Mouse (Mus musculus) lung, postnatal 0 days (tissue): ENCODE measurements around the gene Pcca. TPM values are rescaled to one million over a fixed set of nuclear protein-coding genes. Genes with fewer than 3 reads are reported as not detected.

Experiments used
- ATAC-seq: fragments of 200-750 bp; cut with Nextera tagmentation; 2 replicates; pipeline ENCODE4 v1.8.0; 2017; ENCODE audit warnings: moderate library complexity
- DNase-seq: peaks from one replicate; pipeline ENCODE4 v3.0.0-alpha.2; 2016; ENCODE audit warnings: low spot score
- H3K27ac ChIP-seq: fragments of 300-500 bp; sonication (generic); 2 replicates; pipeline ENCODE4 v1.5.1; 2014; ENCODE audit warnings: antibody characterized with exemption, mild to moderate bottlenecking, low read length, mixed read lengths
- H3K27me3 ChIP-seq: fragments of 300-500 bp; sonication (generic); replicated peaks from 2 replicates; pipeline ENCODE4 v1.6.1; 2014; ENCODE audit warnings: low read length, mixed read lengths; ENCODE audit not compliant: insufficient read depth
- H3K36me3 ChIP-seq: fragments of 300-500 bp; sonication (generic); 2 replicates; pipeline ENCODE4 v1.6.1; 2014; ENCODE audit warnings: low read length, mixed read lengths; ENCODE audit not compliant: insufficient read depth
- H3K4me1 ChIP-seq: fragments of 300-500 bp; sonication (generic); 2 replicates; pipeline ENCODE4 v1.6.1; 2014; ENCODE audit warnings: antibody characterized with exemption, low read depth, low read length, mixed read lengths; ENCODE audit not compliant: insufficient read depth
- H3K4me2 ChIP-seq: fragments of 300-500 bp; sonication (generic); replicated peaks from 2 replicates; pipeline ENCODE4 v1.6.1; 2014; ENCODE audit warnings: low read depth, mild to moderate bottlenecking, low read length, moderate library complexity, mixed read lengths
- H3K4me3 ChIP-seq: fragments of 300-500 bp; sonication (generic); 2 replicates; pipeline ENCODE4 v1.5.1; 2014; ENCODE audit warnings: low read depth, low read length
- H3K9ac ChIP-seq: fragments of 300-500 bp; sonication (generic); replicated peaks from 2 replicates; pipeline ENCODE4 v1.6.1; 2014; ENCODE audit warnings: low read depth, mild to moderate bottlenecking
- H3K9me3 ChIP-seq: fragments of 300-500 bp; sonication (generic); 2 replicates; pipeline ENCODE4 v1.6.1; 2016; ENCODE audit warnings: low read length, mixed read lengths
- CTCF ChIP-seq: IDR thresholded peaks from 2 replicates; pipeline ENCODE4 v1.5.1; 2016; ENCODE audit warnings: antibody characterized with exemption, mild to moderate bottlenecking
- EP300 ChIP-seq: IDR thresholded peaks from 2 replicates; pipeline ENCODE4 v1.6.1; 2016; ENCODE audit warnings: antibody characterized with exemption, mild to moderate bottlenecking, control low read depth
- whole genome bisulfite sequencing: fragments of 180-500 bp; shearing (Covaris S2); extraction: QIAGEN DNeasy Blood & Tissue Kit; methylation state at CpG from one replicate; pipeline ENCODE4 v1.1.7; 2014; 5-methylcytosine and 5-hydroxymethylcytosine counted together
- polyA plus RNA-seq: library from polyadenylated mRNA; unstranded; fragments of >200 nt; fragmentation: Nextera tagmentation; extraction: Ambion mirVana; gene quantifications from 2 replicates; pipeline ENCODE4 v1.2.1, GENCODE M21; 2015

The Pcca gene
- polyA plus RNA-seq, 1 experiment from 2014 or later, result 10.4 TPM

DNA sequence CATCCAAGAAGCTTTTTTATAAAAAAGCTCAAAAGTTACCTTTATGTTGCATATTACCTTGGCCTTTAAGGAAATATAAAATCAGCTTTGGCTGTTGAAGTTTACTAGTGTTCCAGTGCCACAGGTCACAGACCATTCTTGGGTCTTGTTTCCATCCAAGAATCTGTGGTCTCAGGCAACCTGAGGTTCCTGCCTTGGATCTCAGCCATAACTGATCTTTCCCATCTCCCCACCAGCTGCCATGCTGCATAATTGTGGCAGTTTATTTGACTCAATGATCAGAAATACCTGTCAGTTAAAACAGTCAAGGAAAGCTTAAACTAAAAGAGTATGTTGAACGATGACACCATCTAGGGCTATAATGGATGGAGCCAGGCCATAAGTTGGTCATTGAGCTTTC lies 222.5 kb downstream of the Pcca start:
- Histone ChIP-seq H3K27me3 (no peaks in the 10 kb centered on the region), H3K9me3 (no peaks in the 10 kb centered on the region), H3K4me2 (no peak overlapping the region), H3K4me1 (no peaks in the 10 kb centered on the region), H3K27ac (no peak overlapping the region), H3K9ac (no peak overlapping the region), H3K36me3 (no peaks in the 10 kb centered on the region), H3K4me3 (no peak overlapping the region)
- TF ChIP-seq EP300, result no peak
- ATAC-seq (no peak), DNase-seq (no peak)
- 92% methylated on average over 1 of the region's 1 CpGs for WGBS

DNA sequence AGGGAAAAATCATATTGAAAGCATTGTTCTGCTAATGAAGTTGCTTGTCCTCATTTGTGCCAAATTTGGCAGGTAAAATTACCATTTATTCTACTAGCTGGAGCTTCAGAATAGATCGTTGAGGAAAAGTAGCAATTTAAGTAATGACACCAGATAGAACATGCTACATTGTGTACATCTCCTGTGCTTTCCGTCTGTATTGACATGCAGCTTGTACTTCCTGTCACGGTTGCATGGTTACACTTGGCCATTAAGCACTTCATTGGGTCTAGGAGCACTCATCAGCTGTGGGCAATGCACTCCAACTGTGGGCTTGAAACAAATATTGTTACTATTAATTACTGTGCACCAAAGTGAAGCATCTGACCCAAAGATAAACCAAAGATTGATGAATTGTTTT lies 225.8 kb downstream of the Pcca start:
- H3K4me2 ChIP-seq, result no peak overlapping the region
- DNase-seq (no peak), ATAC-seq (no peak)
- no peaks in the 10 kb centered on the region for H3K4me1 ChIP-seq
- no peaks in the 10 kb centered on the region for H3K27me3 ChIP-seq
- no peak overlapping the region for H3K9ac ChIP-seq
- 49% methylated on average over 3 of the region's 3 CpGs for WGBS
- no peaks in the 10 kb centered on the region for H3K9me3 ChIP-seq
- H3K36me3 ChIP-seq, result no peaks in the 10 kb centered on the region
- TF ChIP-seq EP300, result no peak
- no peak for TF ChIP-seq CTCF
- H3K4me3 ChIP-seq, result no peak overlapping the region
- H3K27ac ChIP-seq, result no peak overlapping the region

DNA sequence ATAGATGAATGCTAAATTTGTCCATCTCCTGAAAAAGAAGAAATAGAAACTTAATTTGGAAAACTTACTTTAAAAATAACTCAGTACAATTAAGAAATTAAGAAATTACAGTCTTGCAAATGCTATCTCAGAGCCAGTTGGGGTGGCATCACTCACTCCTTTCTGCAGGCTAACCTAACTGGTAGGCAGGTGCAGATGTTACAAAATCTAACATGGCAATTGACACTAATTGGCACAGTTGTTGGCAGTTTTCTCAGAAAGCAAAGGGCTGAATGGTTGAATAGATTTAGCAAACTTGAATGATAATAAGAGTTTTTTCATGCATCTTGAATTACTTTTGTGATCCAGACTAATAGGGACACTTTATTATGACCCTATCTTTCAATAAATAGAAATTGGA lies 226.7 kb downstream of the Pcca start:
- H3K27ac ChIP-seq, result no peak overlapping the region
- no peaks in the 10 kb centered on the region for H3K4me1 ChIP-seq
- H3K9me3 ChIP-seq, result no peaks in the 10 kb centered on the region
- no peak for TF ChIP-seq CTCF
- TF ChIP-seq EP300, result no peak
- ATAC-seq, result no peak
- no peak overlapping the region for H3K9ac ChIP-seq
- H3K4me3 ChIP-seq, result no peak overlapping the region
- no peak overlapping the region for H3K4me2 ChIP-seq
- H3K36me3 ChIP-seq, result no peaks in the 10 kb centered on the region
- DNase-seq, result no peak
- H3K27me3 ChIP-seq, result no peaks in the 10 kb centered on the region

DNA sequence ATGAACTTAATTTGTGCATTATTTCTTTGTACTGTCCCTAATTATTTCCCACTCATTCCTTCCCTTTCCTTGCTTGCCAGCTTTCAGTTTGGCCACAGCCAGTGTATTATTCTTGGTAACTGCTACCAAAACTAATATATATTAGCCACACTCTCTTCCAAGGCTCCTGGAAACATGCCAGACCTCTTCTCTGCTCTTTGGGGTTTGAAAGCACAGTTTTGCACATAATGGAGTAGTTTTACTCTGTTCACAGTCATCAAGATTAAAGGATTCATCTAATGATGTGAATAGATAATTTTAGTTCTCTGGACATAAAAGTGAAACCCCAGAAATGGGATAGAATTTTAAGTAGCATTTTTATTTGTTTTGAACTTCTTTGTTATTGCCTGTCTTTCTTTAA lies 228.5 kb downstream of the Pcca start:
- ATAC-seq (no peak), DNase-seq (no peak)
- Histone ChIP-seq H3K9ac (no peak overlapping the region), H3K27me3 (no peaks in the 10 kb centered on the region), H3K4me2 (no peak overlapping the region), H3K4me3 (no peak overlapping the region), H3K27ac (no peak overlapping the region), H3K36me3 (no peaks in the 10 kb centered on the region), H3K9me3 (no peaks in the 10 kb centered on the region), H3K4me1 (no peaks in the 10 kb centered on the region)
- no peak for TF ChIP-seq CTCF
- TF ChIP-seq EP300, result no peak

DNA sequence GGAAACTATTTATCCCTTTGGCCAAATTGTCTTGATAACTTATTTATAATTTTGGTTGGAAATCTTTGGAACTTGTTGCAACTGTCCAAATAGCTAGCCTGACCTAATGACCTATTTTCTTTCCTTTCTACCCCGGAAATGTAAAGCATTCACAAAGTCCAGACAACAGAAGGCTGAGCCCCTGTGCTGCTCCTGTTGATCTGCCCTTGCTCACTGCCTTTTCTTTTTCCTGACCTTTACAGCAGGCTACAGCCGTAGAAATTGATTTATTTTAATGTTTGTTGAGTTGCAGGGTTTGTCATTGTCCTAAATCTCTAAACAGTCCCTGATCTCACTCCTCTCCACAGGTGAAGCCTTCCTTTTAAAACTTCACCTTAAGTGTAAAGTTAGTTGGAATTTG lies 231.8 kb downstream of the Pcca start:
- no peaks in the 10 kb centered on the region for H3K4me1 ChIP-seq
- H3K4me2 ChIP-seq, result no peak overlapping the region
- no peaks in the 10 kb centered on the region for H3K27me3 ChIP-seq
- no peak for TF ChIP-seq EP300
- no peak for TF ChIP-seq CTCF
- H3K4me3 ChIP-seq, result no peak overlapping the region
- H3K36me3 ChIP-seq, result no peaks in the 10 kb centered on the region
- ATAC-seq (no peak), DNase-seq (no peak)
- H3K27ac ChIP-seq, result no peak overlapping the region
- H3K9ac ChIP-seq, result no peak overlapping the region
- H3K9me3 ChIP-seq, result no peaks in the 10 kb centered on the region
- WGBS, result 57% methylated on average over 2 of the region's 2 CpGs

DNA sequence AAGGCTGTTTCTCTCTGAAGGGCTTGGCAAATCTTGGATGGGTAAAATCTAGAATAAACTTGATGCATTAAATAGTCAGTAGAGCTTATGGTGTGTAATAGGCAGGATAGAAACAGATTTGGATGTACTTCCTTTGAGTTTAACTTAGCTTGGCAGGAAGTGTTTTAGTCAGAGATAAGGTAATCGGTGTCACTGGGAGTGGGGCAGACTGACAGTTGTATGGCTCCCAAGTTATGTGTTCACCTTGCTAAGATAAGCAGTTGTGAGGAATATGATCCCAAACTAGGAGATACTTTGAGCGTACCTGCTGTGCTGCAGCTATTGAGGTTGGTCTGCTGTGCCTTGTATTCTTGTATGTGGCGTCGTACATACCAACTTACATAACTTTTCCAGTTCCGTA lies 232.3 kb downstream of the Pcca start:
- no peak for DNase-seq
- no peaks in the 10 kb centered on the region for H3K9me3 ChIP-seq
- H3K27ac ChIP-seq, result no peak overlapping the region
- 86% methylated on average over 5 of the region's 5 CpGs for WGBS
- no peaks in the 10 kb centered on the region for H3K27me3 ChIP-seq
- no peaks in the 10 kb centered on the region for H3K36me3 ChIP-seq
- no peak for ATAC-seq
- no peak overlapping the region for H3K4me2 ChIP-seq
- H3K4me1 ChIP-seq, result no peaks in the 10 kb centered on the region
- H3K4me3 ChIP-seq, result no peak overlapping the region
- H3K9ac ChIP-seq, result no peak overlapping the region
- TF ChIP-seq CTCF (no peak), EP300 (no peak)

DNA sequence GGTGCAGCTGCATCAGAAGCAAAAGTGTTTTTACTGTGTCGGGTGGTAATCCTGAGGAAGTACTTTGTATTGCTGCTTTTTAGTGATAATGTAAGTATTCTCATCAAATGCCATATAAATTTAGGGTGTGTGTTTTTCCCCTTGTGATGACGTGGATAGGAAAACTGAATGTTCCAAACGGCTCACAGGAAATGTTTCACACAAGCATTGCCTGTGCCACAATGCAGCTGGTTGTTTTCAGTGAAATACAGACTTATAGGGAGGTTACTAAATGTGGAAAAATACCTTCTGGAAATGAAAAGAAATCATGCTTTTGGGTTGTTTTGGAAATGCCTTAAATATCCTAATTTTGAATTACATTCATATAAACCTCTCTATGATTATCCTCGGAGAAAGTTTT lies 250.6 kb downstream of the Pcca start:
- ATAC-seq, result no peak
- Histone ChIP-seq H3K9me3 (no peaks in the 10 kb centered on the region), H3K27ac (no peak overlapping the region), H3K4me3 (no peak overlapping the region), H3K9ac (no peak overlapping the region), H3K36me3 (no peaks in the 10 kb centered on the region), H3K4me2 (no peak overlapping the region), H3K27me3 (no peaks in the 10 kb centered on the region), H3K4me1 (no peaks in the 10 kb centered on the region)
- no peak for DNase-seq
- 65% methylated on average over 4 of the region's 4 CpGs for WGBS
- no peak for TF ChIP-seq EP300
- TF ChIP-seq CTCF, result no peak
